Mouse (Mus musculus): ENCODE data around the gene Pank1. TPM values are rescaled to one million over a fixed set of nuclear protein-coding genes. Genes with fewer than 3 reads are reported as not detected.

The Pank1 gene
- polyA plus RNA-seq, 1 experiment from 2014 or later: 8.6 TPM

GRCm38 (mm10) chr19:34901266-34901665 is 22.0 kb upstream of the Pank1 start:
- Histone ChIP-seq H3K4me3 (no peak overlapping the region), H3K4me1 (no peaks in the 10 kb centered on the region), H3K4me2 (replicated peaks) (no peak overlapping the region), H3K9ac (replicated peaks) (no peak overlapping the region), H3K36me3 (no peaks in the 10 kb centered on the region), H3K27me3 (no peaks in the 10 kb centered on the region), H3K9me3 (no peaks in the 10 kb centered on the region), H3K27ac (replicated peaks) (no peak overlapping the region)
- 94% methylated on average over 7 of the region's 7 CpGs for WGBS
- no peak for ATAC-seq (ENCODE audit: low FRiP score, low read depth)

- Histone ChIP-seq H3K36me3 (no peaks in the 10 kb centered on the region), H3K27me3 (no peaks in the 10 kb centered on the region), H3K27ac (replicated peaks) (no peak overlapping the region), H3K9me3 (no peaks in the 10 kb centered on the region), H3K4me2 (replicated peaks) (no peak overlapping the region), H3K4me1 (no peaks in the 10 kb centered on the region), H3K4me3 (no peak overlapping the region), H3K9ac (replicated peaks) (no peak overlapping the region)
- 88% methylated on average over 4 of the region's 4 CpGs for WGBS
- no peak for ATAC-seq (ENCODE audit: low FRiP score, low read depth)
These were observed 19.7 kb upstream of the Pank1 start for GRCm38 (mm10) chr19:34898941-34899340.

GRCm38 (mm10) chr19:34897082-34897965 is 18.1 kb upstream of the Pank1 start:
- WGBS: 92% methylated on average over 15 of the region's 15 CpGs
- Histone ChIP-seq H3K27me3 (no peaks in the 10 kb centered on the region), H3K9me3 (no peaks in the 10 kb centered on the region), H3K4me1 (no peaks in the 10 kb centered on the region), H3K4me2 (replicated peaks) (no peak overlapping the region), H3K4me3 (no peak overlapping the region), H3K36me3 (no peaks in the 10 kb centered on the region), H3K9ac (replicated peaks) (no peak overlapping the region), H3K27ac (replicated peaks) (no peak overlapping the region)
- ATAC-seq (ENCODE audit: low FRiP score, low read depth): no peak

GRCm38 (mm10) chr19:34895082-34895481 is 15.8 kb upstream of the Pank1 start:
- ATAC-seq (ENCODE audit: low FRiP score, low read depth): no peak
- 92% methylated on average over 4 of the region's 4 CpGs for WGBS
- no peaks in the 10 kb centered on the region for H3K9me3 ChIP-seq
- no peaks in the 10 kb centered on the region for H3K4me1 ChIP-seq
- H3K4me2 ChIP-seq (replicated peaks): no peak overlapping the region
- H3K36me3 ChIP-seq: no peaks in the 10 kb centered on the region
- H3K27ac ChIP-seq (replicated peaks): no peak overlapping the region
- H3K9ac ChIP-seq (replicated peaks): no peak overlapping the region
- H3K4me3 ChIP-seq: no peak overlapping the region
- no peaks in the 10 kb centered on the region for H3K27me3 ChIP-seq

GRCm38 (mm10) chr19:34891590-34891989 is 12.3 kb upstream of the Pank1 start:
- Histone ChIP-seq H3K9me3 (no peaks in the 10 kb centered on the region), H3K36me3 (no peaks in the 10 kb centered on the region), H3K4me2 (replicated peaks) (no peak overlapping the region), H3K27me3 (no peaks in the 10 kb centered on the region), H3K4me1 (no peaks in the 10 kb centered on the region), H3K27ac (replicated peaks) (no peak overlapping the region), H3K4me3 (no peak overlapping the region), H3K9ac (replicated peaks) (no peak overlapping the region)
- ATAC-seq (ENCODE audit: low FRiP score, low read depth): no peak
- 90% methylated on average over 1 of the region's 1 CpGs for WGBS

- Histone ChIP-seq H3K4me3 (no peak overlapping the region), H3K27ac (replicated peaks) (no peak overlapping the region), H3K9me3 (no peaks in the 10 kb centered on the region), H3K36me3 (no peaks in the 10 kb centered on the region), H3K4me1 (no peaks in the 10 kb centered on the region), H3K4me2 (replicated peaks) (no peak overlapping the region), H3K27me3 (no peaks in the 10 kb centered on the region), H3K9ac (replicated peaks) (no peak overlapping the region)
- 70% methylated on average over 3 of the region's 3 CpGs for WGBS
- ATAC-seq (ENCODE audit: low FRiP score, low read depth): no peak
These were observed 11.7 kb upstream of the Pank1 start for GRCm38 (mm10) chr19:34890981-34891380.

- ATAC-seq (ENCODE audit: low FRiP score, low read depth): no peak
- 89% methylated on average over 4 of the region's 4 CpGs for WGBS
These were observed 7.1 kb upstream of the Pank1 start for GRCm38 (mm10) chr19:34886324-34886723.

GRCm38 (mm10) chr19:34883526-34884224 is 4.4 kb upstream of the Pank1 start:
- no peak overlapping the region for H3K27ac ChIP-seq (replicated peaks)
- 86% methylated on average over 3 of the region's 3 CpGs for WGBS
- ATAC-seq (ENCODE audit: low FRiP score, low read depth): no peak
- H3K4me3 ChIP-seq: no peak overlapping the region
- no peaks in the 10 kb centered on the region for H3K9me3 ChIP-seq
- no peaks in the 10 kb centered on the region for H3K36me3 ChIP-seq
- H3K4me1 ChIP-seq: peaks cover 11% of the 10 kb centered on the region
- H3K27me3 ChIP-seq: no peaks in the 10 kb centered on the region
- H3K4me2 ChIP-seq (replicated peaks): no peak overlapping the region
- no peak overlapping the region for H3K9ac ChIP-seq (replicated peaks)

More at GRCm38 (mm10) chr19:34886324-34886723, 7.1 kb upstream of the Pank1 start:
- Histone ChIP-seq H3K9ac (replicated peaks) (no peak overlapping the region), H3K4me3 (no peak overlapping the region), H3K4me1 (no peaks in the 10 kb centered on the region), H3K27ac (replicated peaks) (no peak overlapping the region), H3K36me3 (no peaks in the 10 kb centered on the region), H3K4me2 (replicated peaks) (no peak overlapping the region), H3K27me3 (no peaks in the 10 kb centered on the region), H3K9me3 (no peaks in the 10 kb centered on the region)

GRCm38 (mm10) chr19:34882443-34882842 is 3.2 kb upstream of the Pank1 start:
- ATAC-seq (ENCODE audit: low FRiP score, low read depth): no peak
- H3K9me3 ChIP-seq: no peaks in the 10 kb centered on the region
- WGBS: 86% methylated on average over 2 of the region's 2 CpGs
- H3K4me2 ChIP-seq (replicated peaks): no peak overlapping the region
- no peaks in the 10 kb centered on the region for H3K27me3 ChIP-seq
- H3K9ac ChIP-seq (replicated peaks): no peak overlapping the region
- H3K4me1 ChIP-seq: peaks cover 15% of the 10 kb centered on the region
- no peaks in the 10 kb centered on the region for H3K36me3 ChIP-seq
- H3K27ac ChIP-seq (replicated peaks): no peak overlapping the region
- H3K4me3 ChIP-seq: no peak overlapping the region

GRCm38 (mm10) chr19:34881160-34881559 is 1.9 kb upstream of the Pank1 start:
- Histone ChIP-seq H3K27ac (replicated peaks) (no peak overlapping the region), H3K4me3 (no peak overlapping the region), H3K27me3 (no peaks in the 10 kb centered on the region), H3K4me2 (replicated peaks) (no peak overlapping the region), H3K9ac (replicated peaks) (no peak overlapping the region), H3K36me3 (no peaks in the 10 kb centered on the region), H3K4me1 (peaks cover 21% of the 10 kb centered on the region), H3K9me3 (no peaks in the 10 kb centered on the region)
- no peak for ATAC-seq (ENCODE audit: low FRiP score, low read depth)
- 81% methylated on average over 5 of the region's 5 CpGs for WGBS

- Histone ChIP-seq H3K36me3 (no peaks in the 10 kb centered on the region), H3K4me2 (replicated peaks) (peak overlapping the region; percentile 78), H3K27ac (replicated peaks) (peak overlapping the region; percentile 98), H3K9me3 (no peaks in the 10 kb centered on the region), H3K27me3 (no peaks in the 10 kb centered on the region), H3K4me1 (peaks cover 21% of the 10 kb centered on the region), H3K4me3 (peak overlapping the region; percentile 88), H3K9ac (replicated peaks) (peak overlapping the region; percentile 93)
- WGBS: 25% methylated on average over 6 of the region's 6 CpGs
- no peak for ATAC-seq (ENCODE audit: low FRiP score, low read depth)
These were observed 369 bp upstream of the Pank1 start for GRCm38 (mm10) chr19:34879624-34880023.

- Histone ChIP-seq H3K27me3 (no peaks in the 10 kb centered on the region), H3K4me3 (peak overlapping the region; percentile 88), H3K27ac (replicated peaks) (peak overlapping the region; percentile 98), H3K9me3 (no peaks in the 10 kb centered on the region), H3K36me3 (no peaks in the 10 kb centered on the region), H3K4me2 (replicated peaks) (peak overlapping the region; percentile 78), H3K9ac (replicated peaks) (peak overlapping the region; percentile 93), H3K4me1 (peaks cover 21% of the 10 kb centered on the region)
- WGBS: under 1% methylated on average over 41 of the region's 45 CpGs
- ATAC-seq (ENCODE audit: low FRiP score, low read depth): peak; percentile 94
These were observed 1.2 kb downstream of the Pank1 start for GRCm38 (mm10) chr19:34877898-34878602.

Data from midbrain, embryonic 12.5 days (tissue).